Mouse (Mus musculus): ENCODE data around the gene Fam19a1.

DNA sequence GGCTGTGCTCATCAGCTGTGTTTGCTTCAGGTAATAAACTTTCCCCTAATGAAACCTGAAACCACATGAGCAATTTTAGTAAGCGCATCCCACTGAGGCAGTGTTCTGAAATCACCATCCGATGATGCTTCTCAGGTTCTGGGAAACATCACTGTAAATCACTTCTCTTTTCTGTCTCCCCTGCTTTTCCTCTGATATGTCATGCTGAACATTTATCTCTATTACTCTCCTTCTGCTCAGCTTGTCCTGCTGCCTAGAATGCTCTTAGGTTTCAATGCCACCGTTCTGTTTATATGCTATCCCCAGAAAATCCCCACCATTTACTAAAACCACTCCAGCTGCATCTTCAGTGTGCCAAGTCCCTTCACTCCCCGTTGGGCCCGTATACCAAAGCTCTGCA lies 386.5 kb downstream of the Fam19a1 start:
- TF ChIP-seq CTCF (IDR thresholded peaks at IDR 0.05), result no peak
- no peak for TF ChIP-seq EP300 (IDR thresholded peaks at IDR 0.05)

Measured in lung, postnatal 0 days (tissue).